Mouse (Mus musculus) MEL (cell line): ENCODE results near the gene Zdhhc3. TPM values are rescaled to one million over a fixed set of nuclear protein-coding genes. Genes with fewer than 3 reads are reported as not detected.
A peak's percentile ranks its signal among the peaks of the same experiment; 100 is the strongest.

Source experiments
- DNase-seq: peaks from one replicate; pipeline ENCODE4 v3.0.0; 2011; ENCODE audit warnings: low read depth, low spot score
- H3K27ac ChIP-seq: 2 replicates; pipeline ENCODE4 v1.5.1; 2012; ENCODE audit warnings: low read depth, mild to moderate bottlenecking, control low read depth, low read length, moderate library complexity; ENCODE audit not compliant: control insufficient read depth
- H3K27me3 ChIP-seq, 2 experiments: fragments of 150-350 bp in 1 of 2; sonication (generic) in 1 of 2; 2 replicates each; pipeline ENCODE4 v1.6.1; 2012; ENCODE audit warnings: low read length in 2 of 2, mild to moderate bottlenecking in 2 of 2, improper control_type of control experiment in 1 of 2, moderate library complexity in 1 of 2; ENCODE audit not compliant: insufficient read depth in 2 of 2, control insufficient read depth in 1 of 2
- H3K36me3 ChIP-seq, 2 experiments: 2 replicates each; pipeline ENCODE4 v1.6.1; 2012 to 2014; ENCODE audit warnings: low read length in 2 of 2, improper control_type of control experiment in 1 of 2, inconsistent platforms in 1 of 2, mild to moderate bottlenecking in 1 of 2; ENCODE audit not compliant: insufficient read depth in 2 of 2, control insufficient read depth in 1 of 2
- H3K4me1 ChIP-seq, 2 experiments: fragments of 150-350 bp in 1 of 2; sonication (generic) in 1 of 2; 2 replicates each; pipeline ENCODE4 v1.6.1; 2012; ENCODE audit warnings: low read length in 2 of 2, improper control_type of control experiment in 1 of 2, mild to moderate bottlenecking in 1 of 2; ENCODE audit not compliant: insufficient read depth in 2 of 2, control insufficient read depth in 1 of 2
- H3K4me3 ChIP-seq, 2 experiments: fragments of 150-350 bp in 1 of 2; sonication (generic) in 1 of 2; 2 replicates each; pipeline ENCODE4 v1.5.1; 2012; ENCODE audit warnings: low read depth in 2 of 2, low read length in 2 of 2, mild to moderate bottlenecking in 2 of 2, moderate library complexity in 2 of 2, control low read depth in 1 of 2, improper control_type of control experiment in 1 of 2; ENCODE audit not compliant: control insufficient read depth in 1 of 2, insufficient read depth in 1 of 2
- H3K79me2 ChIP-seq: 2 replicates; pipeline ENCODE4 v1.6.1; 2012; ENCODE audit warnings: mild to moderate bottlenecking, low read length, moderate library complexity; ENCODE audit not compliant: control insufficient read depth, poor library complexity, insufficient read depth
- H3K9ac ChIP-seq: 2 replicates; pipeline ENCODE4 v1.6.1; 2012; ENCODE audit warnings: low read depth, mild to moderate bottlenecking, control low read depth, low read length, moderate library complexity; ENCODE audit not compliant: control insufficient read depth, poor library complexity, severe bottlenecking
- H3K9me3 ChIP-seq: fragments of 150-350 bp; sonication (generic); replicated peaks from 2 replicates; pipeline ENCODE4 v1.6.1; 2012; ENCODE audit warnings: mild to moderate bottlenecking, low read length, improper control_type of control experiment, moderate library complexity; ENCODE audit not compliant: insufficient read depth
- BHLHE40 ChIP-seq: IDR thresholded peaks from 2 replicates; pipeline ENCODE4 v1.6.1; 2012; ENCODE audit warnings: low read depth, mild to moderate bottlenecking, inconsistent platforms, low read length, improper control_type of control experiment, borderline replicate concordance
- CTCF ChIP-seq, 3 experiments: IDR thresholded peaks in 2 of 3; conservative IDR thresholded peaks in 1 of 3; 2 replicates each; pipeline ENCODE4 v1.5.1; 2011 to 2012; ENCODE audit warnings: low read length in 3 of 3, low read depth in 2 of 3, mild to moderate bottlenecking in 2 of 3, improper control_type of control experiment in 1 of 3, inconsistent platforms in 1 of 3, mixed read lengths in 1 of 3, moderate library complexity in 1 of 3; ENCODE audit not compliant: control insufficient read depth in 1 of 3, insufficient read depth in 1 of 3, poor library complexity in 1 of 3, severe bottlenecking in 1 of 3
- E2F4 ChIP-seq: IDR thresholded peaks from 2 replicates; pipeline ENCODE4 v1.6.1; 2011; ENCODE audit warnings: low read depth, low read length, improper control_type of control experiment, borderline replicate concordance
- ELF1 ChIP-seq: IDR thresholded peaks from 2 replicates; pipeline ENCODE4 v1.6.1; 2014; ENCODE audit warnings: low read depth, mild to moderate bottlenecking, inconsistent platforms, low read length, improper control_type of control experiment, moderate library complexity
- ETS1 ChIP-seq: IDR thresholded peaks from 2 replicates; pipeline ENCODE4 v1.6.1; 2012; ENCODE audit warnings: low read depth, mild to moderate bottlenecking, inconsistent platforms, low read length, improper control_type of control experiment, moderate library complexity
- GABPA ChIP-seq: IDR thresholded peaks from 2 replicates; pipeline ENCODE4 v1.6.1; 2012; ENCODE audit warnings: low read depth, mild to moderate bottlenecking, inconsistent platforms, low read length, improper control_type of control experiment, moderate library complexity
- JUND ChIP-seq: IDR thresholded peaks from 2 replicates; pipeline ENCODE4 v1.6.1; 2011; ENCODE audit warnings: low read depth, mild to moderate bottlenecking, improper control_type of control experiment, low read length
- KAT2A ChIP-seq: conservative IDR thresholded peaks from 2 replicates; pipeline ENCODE4 v1.6.1; 2012; ENCODE audit warnings: low read depth, low read length, improper control_type of control experiment, inconsistent platforms
- MAFK ChIP-seq: IDR thresholded peaks from 2 replicates; pipeline ENCODE4 v1.6.1; 2011; ENCODE audit warnings: low read depth, mild to moderate bottlenecking, low read length, improper control_type of control experiment, borderline replicate concordance
- MAX ChIP-seq: IDR thresholded peaks from 2 replicates; pipeline ENCODE4 v1.6.1; 2011; ENCODE audit warnings: low read length, improper control_type of control experiment
- MAZ ChIP-seq: IDR thresholded peaks from 2 replicates; pipeline ENCODE4 v1.6.1; 2012; ENCODE audit warnings: low read depth, mild to moderate bottlenecking, inconsistent platforms, low read length, improper control_type of control experiment
- MEF2A ChIP-seq: IDR thresholded peaks from 2 replicates; pipeline ENCODE4 v1.6.1; 2014; ENCODE audit warnings: low read depth, mild to moderate bottlenecking, inconsistent platforms, low read length, improper control_type of control experiment; ENCODE audit not compliant: poor library complexity, insufficient replicate concordance, severe bottlenecking; ENCODE audit errors: extremely low read depth
- MXI1 ChIP-seq: IDR thresholded peaks from 2 replicates; pipeline ENCODE4 v1.6.1; 2011; ENCODE audit warnings: mild to moderate bottlenecking, low read depth, low read length, improper control_type of control experiment
- NRF1 ChIP-seq: IDR thresholded peaks from 2 replicates; pipeline ENCODE4 v1.6.1; 2014; ENCODE audit warnings: low read depth, mild to moderate bottlenecking, inconsistent platforms, low read length, improper control_type of control experiment, moderate library complexity; ENCODE audit not compliant: poor library complexity, insufficient read depth, severe bottlenecking
- POLR2AphosphoS2 ChIP-seq: IDR thresholded peaks from 2 replicates; pipeline ENCODE4 v1.6.1; 2011; ENCODE audit warnings: low read length, improper control_type of control experiment
- RAD21 ChIP-seq: IDR thresholded peaks from 2 replicates; pipeline ENCODE4 v1.6.1; 2011; ENCODE audit warnings: mild to moderate bottlenecking, low read depth, low read length, improper control_type of control experiment
- SMC3 ChIP-seq: IDR thresholded peaks from 2 replicates; pipeline ENCODE4 v1.6.1; 2011; ENCODE audit warnings: low read depth, low read length, improper control_type of control experiment
- TAL1 ChIP-seq: IDR thresholded peaks from 2 replicates; pipeline ENCODE4 v1.6.1; 2012; ENCODE audit warnings: mild to moderate bottlenecking, inconsistent platforms, low read length, moderate library complexity, mixed read lengths
- TBP ChIP-seq: IDR thresholded peaks from 2 replicates; pipeline ENCODE4 v1.8.0; 2011; ENCODE audit warnings: low read depth, low read length, improper control_type of control experiment
- TCF12 ChIP-seq: IDR thresholded peaks from 2 replicates; pipeline ENCODE4 v1.6.1; 2014; ENCODE audit warnings: low read depth, mild to moderate bottlenecking, inconsistent platforms, low read length, improper control_type of control experiment, moderate library complexity
- USF2 ChIP-seq, 2 experiments: IDR thresholded peaks; 2 replicates each; pipeline ENCODE4 v1.6.1; 2011 to 2012; ENCODE audit warnings: improper control_type of control experiment in 2 of 2, low read length in 2 of 2, borderline replicate concordance in 1 of 2, inconsistent platforms in 1 of 2, low read depth in 1 of 2, mild to moderate bottlenecking in 1 of 2; ENCODE audit not compliant: insufficient read depth in 1 of 2
- ZKSCAN1 ChIP-seq: IDR thresholded peaks from 2 replicates; pipeline ENCODE4 v1.6.1; 2012; ENCODE audit warnings: low read depth, mild to moderate bottlenecking, inconsistent platforms, low read length, improper control_type of control experiment, moderate library complexity
- ZNF384 ChIP-seq: IDR thresholded peaks from 2 replicates; pipeline ENCODE4 v1.6.1; 2012; ENCODE audit warnings: low read depth, mild to moderate bottlenecking, inconsistent platforms, low read length, improper control_type of control experiment
- polyA plus RNA-seq, 2 experiments: library from polyadenylated mRNA; stranded (reverse) in 1 of 2; unstranded in 1 of 2; fragments of >175 nt in 1 of 2; fragments of >200 nt in 1 of 2; gene quantifications; 2 replicates each; pipeline versions ENCODE4 v1.2.1 to v1.2.4; 2012; ENCODE audit warnings: low replicate concordance in 2 of 2, low read depth in 1 of 2; ENCODE audit not compliant: insufficient read length in 2 of 2, insufficient read depth in 1 of 2, missing spikeins in 1 of 2
- total RNA-seq: library from RNA; depleted of rRNA; stranded (reverse); fragments of 300-350 nt; gene quantifications from 2 replicates; pipeline ENCODE4 v1.2.3, GENCODE M21; 2012

The Zdhhc3 gene
- total and polyA plus RNA-seq, 3 experiments: 51.8 to 98.1 (median 92.0) TPM

DNA sequence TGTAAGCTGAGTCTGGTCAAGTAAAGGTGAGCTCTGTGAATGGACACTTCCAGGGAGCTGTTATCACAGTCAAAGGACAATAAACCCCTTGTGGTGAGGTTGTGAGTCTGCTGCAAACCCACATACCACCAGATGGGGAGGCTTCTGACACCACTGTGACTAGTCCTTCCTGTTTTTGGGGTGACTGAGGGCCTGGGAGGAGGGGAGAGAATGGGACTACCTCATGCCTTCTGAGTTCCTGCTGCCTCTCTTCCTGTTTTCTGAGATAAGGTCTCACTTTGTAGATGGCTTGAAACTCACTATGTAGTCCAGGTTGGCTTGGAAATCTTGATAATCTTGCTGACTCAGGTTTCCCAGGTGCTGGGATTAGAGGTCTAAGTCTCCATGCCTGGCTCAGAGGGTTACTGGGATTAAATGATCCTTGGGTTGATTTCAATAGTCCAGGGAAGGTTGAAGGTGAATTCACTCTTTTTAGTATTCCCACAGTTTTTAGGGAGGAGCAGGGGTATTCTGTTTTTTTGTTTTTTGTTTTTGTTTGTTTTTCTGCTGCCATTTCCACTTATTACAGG is 54.2 kb downstream of the Zdhhc3 start (continued):
- TF ChIP-seq MXI1 (no peak), USF2 (IDR thresholded peaks at IDR 0.05; ENCODE audit: borderline replicate concordance in 1 of 2, insufficient read depth in 1 of 2, low read depth in 1 of 2, low read length in 2 of 2) (no peak), MAX (0 out of 2 replicates have a peak, but pooled peaks have one; percentile 36), JUND (peak; percentile 31; the same call in 1 of the 2 replicates), KAT2A (no peak), MAFK (peak; percentile 86; the same call in 1 of the 2 replicates), RAD21 (peak; percentile 15), TAL1 (peak; percentile 50; the same call in 1 of the 2 replicates), ZKSCAN1 (no peak), ETS1 (peak; percentile 77), E2F4 (no peak), BHLHE40 (no peak), NRF1 (no peak), POLR2AphosphoS2 (no peak), CTCF (IDR thresholded peaks at IDR 0.05 in 2 of 3, conservative IDR thresholded peaks at IDR 0.05 in 1 of 3; ENCODE audit: control insufficient read depth in 1 of 3, insufficient read depth in 1 of 3, low read depth in 2 of 3, low read length in 3 of 3, poor library complexity in 1 of 3, severe bottlenecking in 1 of 3) (peak in 2 of 3 experiments; percentile 39 to 49; a peak in 3 of 6 replicates), ZNF384 (no peak), GABPA (no peak), TBP (no peak)

DNA sequence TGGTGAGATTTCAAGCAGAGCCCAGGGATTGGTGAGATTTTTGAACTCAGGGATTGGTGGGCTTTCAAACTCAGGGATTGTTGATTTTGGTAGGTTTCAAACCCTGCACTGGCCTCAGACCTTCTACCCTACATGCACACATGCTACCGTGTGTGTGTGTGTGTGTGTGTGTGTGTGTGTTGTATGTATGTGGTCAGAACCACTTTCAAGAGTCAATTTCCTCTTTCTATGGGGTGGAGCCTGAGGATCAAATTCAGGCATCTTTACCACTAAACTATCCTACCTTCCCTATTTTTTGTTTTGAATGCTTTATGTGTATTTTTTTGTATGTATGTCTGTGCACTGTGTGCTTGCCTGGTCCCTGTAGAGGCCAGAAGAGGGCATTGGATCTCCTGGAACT is 65.3 kb downstream of the Zdhhc3 start:
- no peak overlapping the region for H3K27ac ChIP-seq
- peaks cover 0 to 2% of the 10 kb centered on the region in 2 experiments; a peak in 2 of 4 replicates for H3K4me1 ChIP-seq

More for the DNA sequence above, 65.3 kb downstream of the Zdhhc3 start:
- no peak overlapping the region for H3K9ac ChIP-seq
- no peak for TF ChIP-seq MAZ
- no peak for TF ChIP-seq TCF12
- TF ChIP-seq MEF2A: no peak
- no peak for TF ChIP-seq NRF1
- TF ChIP-seq MAFK: no peak
- TF ChIP-seq ELF1: no peak
- no peak for TF ChIP-seq SMC3
- TF ChIP-seq ZNF384: no peak
- TF ChIP-seq, all 39 proteins: peak for 0
- Histone ChIP-seq H3K4me3 (no peak overlapping the region), H3K79me2 (no peaks in the 10 kb centered on the region), H3K9me3 (no peaks in the 10 kb centered on the region), H3K27me3 (0 out of 4 replicates have a peak, but pooled peaks cover 0 to 2% of the 10 kb centered on the region in 2 experiments), H3K36me3 (no peaks in the 10 kb centered on the region)
- DNase-seq: peak; percentile 60
